Mouse (Mus musculus): ENCODE data around the gene P4htm.

DNA sequence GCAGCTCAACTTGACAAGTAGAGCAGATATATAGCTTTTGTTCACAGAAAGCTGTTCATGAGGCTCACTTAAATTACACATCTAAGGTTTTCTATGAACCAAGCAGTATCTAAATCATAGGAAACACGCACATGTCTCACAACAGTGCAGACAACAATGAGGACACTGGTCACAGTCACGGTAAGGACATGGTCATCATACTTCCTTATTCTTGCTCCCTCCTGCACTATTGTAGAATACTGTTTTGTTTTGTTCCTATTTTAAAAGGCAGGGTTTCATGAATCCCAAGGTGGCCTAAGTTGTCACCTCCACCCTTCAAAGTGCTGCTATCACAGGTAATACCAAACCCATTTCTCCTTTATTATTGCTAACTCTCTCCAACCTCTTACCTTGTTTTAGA lies 42.4 kb upstream of the P4htm start:
- no peak for TF ChIP-seq CTCF (IDR thresholded peaks at IDR 0.05)
- no peak for TF ChIP-seq POLR2A (IDR thresholded peaks at IDR 0.05; ENCODE audit: insufficient read depth, low read depth, low read length)
- TF ChIP-seq EP300 (IDR thresholded peaks at IDR 0.05; ENCODE audit: insufficient read depth, low read depth, low read length) = no peak
